Mouse (Mus musculus): ENCODE data around the gene Cerk.
"Not testable (repeated sequence)": the region's sequence is repeated elsewhere in the genome, so short reads cannot be mapped to it uniquely, and the experiment has no call there.

Gene Cerk

GRCm38 (mm10) chr15:86181941-86182439 lies 4.0 kb downstream of the Cerk start:
- DNase-seq (ENCODE audit: low spot score) = no peak

- DNase-seq (ENCODE audit: low spot score) = not testable (repeated sequence)
Measured at GRCm38 (mm10) chr15:86181321-86181720, 4.6 kb downstream of the Cerk start.

- no peak for DNase-seq (ENCODE audit: low spot score)
Measured at GRCm38 (mm10) chr15:86180427-86180826, 5.5 kb downstream of the Cerk start.

- no peak for DNase-seq (ENCODE audit: low spot score)
Measured at GRCm38 (mm10) chr15:86178594-86178993, 7.3 kb downstream of the Cerk start.

- DNase-seq (ENCODE audit: low spot score) = not testable (repeated sequence)
Measured at GRCm38 (mm10) chr15:86177703-86178251, 8.2 kb downstream of the Cerk start.

GRCm38 (mm10) chr15:86176771-86177702 lies 8.9 kb downstream of the Cerk start:
- no peak for DNase-seq (ENCODE audit: low spot score)

GRCm38 (mm10) chr15:86176166-86176565 lies 9.8 kb downstream of the Cerk start:
- no peak for DNase-seq (ENCODE audit: low spot score)

GRCm38 (mm10) chr15:86175253-86176050 lies 10.5 kb downstream of the Cerk start:
- DNase-seq (ENCODE audit: low spot score) = no peak

GRCm38 (mm10) chr15:86173136-86173985 lies 12.6 kb downstream of the Cerk start:
- DNase-seq (ENCODE audit: low spot score) = no peak

- no peak for DNase-seq (ENCODE audit: low spot score)
Measured at GRCm38 (mm10) chr15:86172526-86172925, 13.4 kb downstream of the Cerk start.

GRCm38 (mm10) chr15:86172124-86172523 lies 13.8 kb downstream of the Cerk start:
- DNase-seq (ENCODE audit: low spot score) = no peak

GRCm38 (mm10) chr15:86171316-86171715 lies 14.6 kb downstream of the Cerk start:
- DNase-seq (ENCODE audit: low spot score) = no peak

- DNase-seq (ENCODE audit: low spot score) = no peak
Measured at GRCm38 (mm10) chr15:86169817-86170110, 16.2 kb downstream of the Cerk start.

GRCm38 (mm10) chr15:86168941-86169816 lies 16.8 kb downstream of the Cerk start:
- no peak for DNase-seq (ENCODE audit: low spot score)

- DNase-seq (ENCODE audit: low spot score) = no peak
Measured at GRCm38 (mm10) chr15:86168505-86168867, 17.5 kb downstream of the Cerk start.

- DNase-seq (ENCODE audit: low spot score) = no peak
Measured at GRCm38 (mm10) chr15:86167787-86168504, 18.0 kb downstream of the Cerk start.

- no peak for DNase-seq (ENCODE audit: low spot score)
Measured at GRCm38 (mm10) chr15:86167032-86167655, 18.8 kb downstream of the Cerk start.

- DNase-seq (ENCODE audit: low spot score) = no peak
Measured at GRCm38 (mm10) chr15:86165811-86166590, 19.9 kb downstream of the Cerk start.

All from c-Kit-positive CD71-positive TER-119-positive erythroid progenitor cells, embryonic 14.5 days (primary cell).